Mouse (Mus musculus): ENCODE results near the gene Cpvl. TPM values are rescaled to one million over a fixed set of nuclear protein-coding genes. Genes with fewer than 3 reads are reported as not detected.

The Cpvl gene
- polyA plus RNA-seq, 1 experiment from 2014 or later, result not detected

GRCm38 (mm10) chr6:53920041-53920440 is 58.4 kb downstream of the Cpvl start:
- Histone ChIP-seq H3K4me3 (no peak overlapping the region), H3K9ac (no peak overlapping the region), H3K27ac (no peak overlapping the region), H3K36me3 (ENCODE audit: poor library complexity, severe bottlenecking) (no peaks in the 10 kb centered on the region), H3K9me3 (replicated peaks) (no peaks in the 10 kb centered on the region), H3K4me1 (no peaks in the 10 kb centered on the region), H3K27me3 (no peaks in the 10 kb centered on the region), H3K4me2 (no peak overlapping the region)
- WGBS, result 90% methylated on average over 7 of the region's 7 CpGs
- ATAC-seq, result no peak

- Histone ChIP-seq H3K4me1 (peaks cover 4% of the 10 kb centered on the region; the same call in 1 of the 2 replicates), H3K9me3 (replicated peaks) (no peaks in the 10 kb centered on the region), H3K4me2 (no peak overlapping the region), H3K4me3 (no peak overlapping the region), H3K27ac (no peak overlapping the region), H3K36me3 (ENCODE audit: poor library complexity, severe bottlenecking) (no peaks in the 10 kb centered on the region), H3K9ac (no peak overlapping the region), H3K27me3 (no peaks in the 10 kb centered on the region)
- 95% methylated on average over 6 of the region's 6 CpGs for WGBS
- ATAC-seq, result no peak
Observed at GRCm38 (mm10) chr6:53917026-53917558, 61.4 kb downstream of the Cpvl start.

GRCm38 (mm10) chr6:53915347-53915746 is 63.1 kb downstream of the Cpvl start:
- H3K36me3 ChIP-seq (ENCODE audit: poor library complexity, severe bottlenecking), result no peaks in the 10 kb centered on the region
- no peak overlapping the region for H3K4me2 ChIP-seq
- ATAC-seq, result no peak
- no peaks in the 10 kb centered on the region for H3K27me3 ChIP-seq
- no peak overlapping the region for H3K27ac ChIP-seq
- H3K4me3 ChIP-seq, result no peak overlapping the region
- WGBS, result 87% methylated on average over 3 of the region's 3 CpGs
- no peak overlapping the region for H3K9ac ChIP-seq
- H3K9me3 ChIP-seq (replicated peaks), result no peaks in the 10 kb centered on the region
- H3K4me1 ChIP-seq, result peaks cover 4% of the 10 kb centered on the region; the same call in 1 of the 2 replicates

- Histone ChIP-seq H3K27ac (no peak overlapping the region; the same call in 1 of the 2 replicates), H3K4me3 (no peak overlapping the region), H3K4me1 (peaks cover 19% of the 10 kb centered on the region), H3K4me2 (no peak overlapping the region), H3K36me3 (ENCODE audit: poor library complexity, severe bottlenecking) (no peaks in the 10 kb centered on the region), H3K9ac (no peak overlapping the region), H3K9me3 (replicated peaks) (no peaks in the 10 kb centered on the region), H3K27me3 (no peaks in the 10 kb centered on the region)
- 47% methylated on average over 7 of the region's 7 CpGs for WGBS
- no peak for ATAC-seq
Observed at GRCm38 (mm10) chr6:53913151-53913550, 65.3 kb downstream of the Cpvl start.

GRCm38 (mm10) chr6:53912112-53912782 is 66.2 kb downstream of the Cpvl start:
- Histone ChIP-seq H3K27me3 (no peaks in the 10 kb centered on the region; the same call in 1 of the 2 replicates), H3K36me3 (ENCODE audit: poor library complexity, severe bottlenecking) (no peaks in the 10 kb centered on the region), H3K9ac (no peak overlapping the region), H3K4me2 (no peak overlapping the region), H3K4me1 (peaks cover 24% of the 10 kb centered on the region), H3K27ac (no peak overlapping the region), H3K4me3 (no peak overlapping the region), H3K9me3 (replicated peaks) (no peaks in the 10 kb centered on the region)
- WGBS, result 88% methylated on average over 6 of the region's 6 CpGs
- ATAC-seq, result no peak

GRCm38 (mm10) chr6:53909986-53910385 is 68.5 kb downstream of the Cpvl start:
- Histone ChIP-seq H3K4me3 (no peak overlapping the region), H3K27me3 (no peaks in the 10 kb centered on the region; the same call in 1 of the 2 replicates), H3K4me2 (no peak overlapping the region), H3K9me3 (replicated peaks) (no peaks in the 10 kb centered on the region), H3K9ac (no peak overlapping the region), H3K36me3 (ENCODE audit: poor library complexity, severe bottlenecking) (no peaks in the 10 kb centered on the region), H3K27ac (no peak overlapping the region), H3K4me1 (peaks cover 29% of the 10 kb centered on the region)
- ATAC-seq, result no peak
- WGBS, result 14% methylated on average over 3 of the region's 3 CpGs

- peaks cover 30% of the 10 kb centered on the region for H3K4me1 ChIP-seq
- no peak overlapping the region for H3K4me2 ChIP-seq
- no peak overlapping the region for H3K4me3 ChIP-seq
- 12% methylated on average over 3 of the region's 5 CpGs for WGBS
- H3K9me3 ChIP-seq (replicated peaks), result no peaks in the 10 kb centered on the region
- no peak overlapping the region for H3K27ac ChIP-seq
- H3K9ac ChIP-seq, result no peak overlapping the region
- H3K27me3 ChIP-seq, result no peaks in the 10 kb centered on the region; the same call in 1 of the 2 replicates
- H3K36me3 ChIP-seq (ENCODE audit: poor library complexity, severe bottlenecking), result no peaks in the 10 kb centered on the region
- no peak for ATAC-seq
Observed at GRCm38 (mm10) chr6:53909446-53909845, 69.0 kb downstream of the Cpvl start.

- H3K27ac ChIP-seq, result no peak overlapping the region
- no peak overlapping the region for H3K9ac ChIP-seq
- no peak for ATAC-seq
- no peak overlapping the region for H3K4me3 ChIP-seq
- WGBS, result 35% methylated on average over 4 of the region's 4 CpGs
- no peaks in the 10 kb centered on the region; the same call in 1 of the 2 replicates for H3K27me3 ChIP-seq
- H3K4me2 ChIP-seq, result no peak overlapping the region
- H3K4me1 ChIP-seq, result peaks cover 30% of the 10 kb centered on the region
- no peaks in the 10 kb centered on the region for H3K9me3 ChIP-seq (replicated peaks)
- H3K36me3 ChIP-seq (ENCODE audit: poor library complexity, severe bottlenecking), result no peaks in the 10 kb centered on the region
Observed at GRCm38 (mm10) chr6:53906871-53907270, 71.6 kb downstream of the Cpvl start.

- WGBS, result 77% methylated on average over 1 of the region's 1 CpGs
- Histone ChIP-seq H3K27me3 (no peaks in the 10 kb centered on the region; the same call in 1 of the 2 replicates), H3K27ac (no peak overlapping the region), H3K4me3 (no peak overlapping the region), H3K9me3 (replicated peaks) (no peaks in the 10 kb centered on the region), H3K4me1 (peaks cover 30% of the 10 kb centered on the region), H3K9ac (no peak overlapping the region), H3K4me2 (no peak overlapping the region), H3K36me3 (ENCODE audit: poor library complexity, severe bottlenecking) (no peaks in the 10 kb centered on the region)
- no peak for ATAC-seq
Observed at GRCm38 (mm10) chr6:53906051-53906462, 72.4 kb downstream of the Cpvl start.

GRCm38 (mm10) chr6:53905576-53905975 is 72.9 kb downstream of the Cpvl start:
- Histone ChIP-seq H3K4me2 (no peak overlapping the region), H3K4me3 (no peak overlapping the region), H3K27me3 (no peaks in the 10 kb centered on the region; the same call in 1 of the 2 replicates), H3K9ac (no peak overlapping the region), H3K27ac (no peak overlapping the region), H3K36me3 (ENCODE audit: poor library complexity, severe bottlenecking) (no peaks in the 10 kb centered on the region), H3K9me3 (replicated peaks) (no peaks in the 10 kb centered on the region), H3K4me1 (peaks cover 30% of the 10 kb centered on the region)
- no peak for ATAC-seq
- 94% methylated on average over 4 of the region's 4 CpGs for WGBS

GRCm38 (mm10) chr6:53904703-53905395 is 73.6 kb downstream of the Cpvl start:
- H3K9me3 ChIP-seq (replicated peaks), result no peaks in the 10 kb centered on the region
- H3K27me3 ChIP-seq, result no peaks in the 10 kb centered on the region; the same call in 1 of the 2 replicates
- H3K27ac ChIP-seq, result no peak overlapping the region
- ATAC-seq, result no peak
- H3K4me3 ChIP-seq, result no peak overlapping the region
- H3K4me2 ChIP-seq, result no peak overlapping the region
- peaks cover 27% of the 10 kb centered on the region for H3K4me1 ChIP-seq
- no peak overlapping the region for H3K9ac ChIP-seq
- no peaks in the 10 kb centered on the region for H3K36me3 ChIP-seq (ENCODE audit: poor library complexity, severe bottlenecking)
- 89% methylated on average over 4 of the region's 4 CpGs for WGBS

- no peak overlapping the region for H3K9ac ChIP-seq
- no peaks in the 10 kb centered on the region; the same call in 1 of the 2 replicates for H3K27me3 ChIP-seq
- H3K4me3 ChIP-seq, result no peak overlapping the region
- no peak overlapping the region for H3K4me2 ChIP-seq
- H3K27ac ChIP-seq, result no peak overlapping the region
- ATAC-seq, result no peak
- 50% methylated on average over 3 of the region's 3 CpGs for WGBS
- H3K36me3 ChIP-seq (ENCODE audit: poor library complexity, severe bottlenecking), result no peaks in the 10 kb centered on the region
- no peaks in the 10 kb centered on the region for H3K9me3 ChIP-seq (replicated peaks)
- peaks cover 20% of the 10 kb centered on the region for H3K4me1 ChIP-seq
Observed at GRCm38 (mm10) chr6:53904186-53904585, 74.3 kb downstream of the Cpvl start.
